Mouse (Mus musculus) spleen, adult 2 months (tissue): ENCODE measurements around the gene Pigm.

Source experiments
- CTCF ChIP-seq: fragments of 200-500 bp; IDR thresholded peaks from 2 replicates; pipeline ENCODE4 v1.5.1; 2011; ENCODE audit warnings: mild to moderate bottlenecking, inconsistent platforms; ENCODE audit not compliant: insufficient read depth, insufficient read length, insufficient replicate concordance; ENCODE audit errors: extremely low read depth
- POLR2A ChIP-seq: fragments of 200-500 bp; IDR thresholded peaks from 2 replicates; pipeline ENCODE4 v1.6.1; 2011; ENCODE audit warnings: low read depth, low read length, inconsistent platforms

DNA sequence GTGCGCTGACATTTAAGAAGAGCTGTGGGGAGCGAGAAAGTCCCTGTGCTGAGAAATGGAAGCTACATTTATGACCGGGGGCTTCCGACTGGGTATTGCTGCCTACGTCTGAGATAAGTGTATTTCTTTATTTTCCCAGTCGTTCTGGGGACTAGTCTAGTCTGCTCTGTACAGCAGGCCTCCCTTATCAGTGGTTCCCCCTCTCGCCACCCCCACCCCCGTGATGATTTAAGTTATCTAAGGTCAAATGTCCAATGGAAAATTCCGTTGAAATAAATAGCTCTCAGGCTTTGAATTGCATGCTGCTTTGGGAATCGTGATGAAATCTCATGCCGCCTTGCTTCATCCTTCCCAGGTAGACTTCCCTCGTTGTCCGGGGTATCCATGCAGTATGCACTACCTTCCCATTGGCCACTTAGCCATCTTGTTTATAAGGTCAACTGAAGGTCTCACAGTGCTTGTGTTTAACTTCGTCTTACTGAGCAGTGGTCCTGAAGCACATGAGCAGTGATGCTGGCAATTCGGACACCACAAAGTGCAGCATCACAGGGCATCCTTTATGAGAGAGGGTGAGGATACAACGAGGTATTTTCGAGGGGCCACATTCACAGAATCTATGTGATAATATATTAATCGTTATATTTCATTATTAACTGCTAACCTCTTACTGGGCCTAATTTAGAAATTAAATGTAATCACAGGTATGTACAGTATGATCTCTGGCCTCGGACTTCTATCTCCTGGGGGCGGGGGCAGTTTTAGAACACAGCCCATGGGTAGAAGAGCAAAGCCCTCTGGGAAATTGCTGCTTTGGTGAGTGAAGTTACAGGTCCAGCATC lies 56.9 kb downstream of the Pigm start:
- TF ChIP-seq POLR2A (no peak), CTCF (no peak)
